Mouse (Mus musculus) right cerebral cortex, adult 2 months (tissue): ENCODE measurements around the gene Gm6812.
"Not testable (repeated sequence)": the region's sequence is repeated elsewhere in the genome, so short reads cannot be mapped to it uniquely, and the experiment has no call there.

Source experiments
- DNase-seq, 2 experiments: peaks; one replicate each; pipeline ENCODE4 v3.0.0; 2021 to 2022; ENCODE audit warnings: low spot score in 2 of 2

Gene Gm6812

DNA sequence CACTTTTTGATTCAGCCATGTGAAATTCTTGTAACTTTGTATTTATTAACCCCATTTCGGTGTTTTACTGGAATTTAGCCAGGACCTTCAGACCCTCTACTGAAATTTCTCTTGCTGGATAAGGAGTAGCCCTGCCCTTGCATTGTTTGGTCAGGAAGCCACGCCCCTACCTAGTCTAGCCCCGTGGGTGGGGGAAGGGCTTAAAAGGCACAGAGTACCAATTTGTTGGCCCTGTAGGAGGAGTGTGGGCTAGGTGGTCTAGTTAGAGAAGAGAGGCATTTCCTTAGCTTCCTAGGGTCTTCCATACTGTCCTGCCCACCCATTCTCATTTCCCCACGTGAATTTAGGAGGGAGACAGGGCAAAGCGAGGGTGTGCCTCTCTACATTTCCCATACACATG lies at the start of gene Gm6812:
Gm6812 (minus strand) TSS at position 101 of the 400 bp plus-strand sequence.
- not testable (repeated sequence) for DNase-seq

DNA sequence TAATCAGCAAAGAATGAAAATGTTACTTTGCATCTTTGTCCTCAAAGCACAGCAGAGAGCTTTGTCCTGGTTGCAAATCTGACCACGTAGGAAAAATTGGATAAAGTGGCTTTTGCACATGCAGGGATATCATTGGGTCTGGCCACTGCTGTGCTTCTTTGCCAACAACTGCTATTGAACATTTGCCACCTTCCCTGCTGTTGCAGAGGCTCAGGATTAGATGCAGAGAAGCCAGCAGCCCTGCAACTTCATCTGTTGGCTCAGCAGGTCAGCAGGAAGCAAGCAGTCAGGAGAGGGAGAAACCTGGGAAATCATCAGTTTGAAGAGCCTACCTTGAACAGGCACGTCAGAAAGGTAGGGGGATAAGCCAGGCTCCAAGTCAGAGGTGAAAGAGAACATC lies 27.7 kb downstream of the Gm6812 start:
- DNase-seq: no peak
